Mouse (Mus musculus) embryo, embryonic 11.5 days (tissue): ENCODE results near the gene Fam214a.

ENCODE experiments used
- DNase-seq: peaks from one replicate; pipeline ENCODE4 v3.0.0-alpha.2; 2012; ENCODE audit warnings: low read depth, low spot score

Fam214a gene

DNA sequence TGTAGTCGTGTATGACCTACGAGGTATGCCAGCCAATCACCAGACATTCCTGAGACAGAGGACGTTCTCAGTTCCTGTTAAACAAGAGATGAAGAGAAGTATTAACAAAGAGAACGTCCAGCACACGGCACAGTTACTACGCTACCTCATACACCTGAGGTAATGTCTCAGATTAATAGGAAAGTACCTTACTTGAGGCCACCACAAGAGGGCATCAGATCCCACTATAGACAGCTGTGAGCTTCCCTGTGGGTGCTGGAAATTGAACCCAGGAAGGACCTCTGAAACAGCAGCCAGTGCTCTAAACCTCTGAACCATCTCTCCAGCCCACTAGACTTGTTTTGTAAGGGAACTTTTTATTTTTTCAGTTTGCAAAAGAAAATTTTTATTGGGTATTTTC is 73.0 kb downstream of the Fam214a start:
- no peak for DNase-seq

DNA sequence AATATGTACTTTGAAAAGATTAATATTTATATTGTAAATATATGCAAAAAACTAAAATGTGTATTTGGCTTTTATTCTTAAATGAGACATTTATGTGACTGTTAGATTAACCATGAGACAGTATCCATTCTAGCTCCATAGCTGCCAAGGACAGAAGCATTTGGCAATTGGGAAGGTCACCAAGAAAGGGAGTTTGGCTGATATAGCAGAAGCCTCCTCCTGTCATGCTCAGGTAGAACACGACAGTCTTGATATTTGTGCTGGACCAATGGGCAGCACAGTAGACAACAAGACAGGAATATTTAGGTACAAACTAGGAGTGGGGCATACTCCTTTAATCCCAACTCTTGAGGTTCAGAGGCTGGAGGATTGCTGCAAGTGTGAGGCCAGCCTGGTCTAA is 79.7 kb downstream of the Fam214a start:
- no peak for DNase-seq

GRCm38 (mm10) chr9:75033141-75033540 is 80.5 kb downstream of the Fam214a start:
- DNase-seq = no peak

- no peak for DNase-seq
Observed at GRCm38 (mm10) chr9:75034691-75035090, 82.0 kb downstream of the Fam214a start.

GRCm38 (mm10) chr9:75035944-75036343 is 83.3 kb downstream of the Fam214a start:
- DNase-seq = no peak

GRCm38 (mm10) chr9:75037451-75038356 is 85.0 kb downstream of the Fam214a start, which contains the start of gene Arpp19:
Gene Arpp19, plus strand, starts transcription at chr9:75037614.
- peak; percentile 71 for DNase-seq

- no peak for DNase-seq
Observed at GRCm38 (mm10) chr9:75038357-75038688, 85.6 kb downstream of the Fam214a start.

DNA sequence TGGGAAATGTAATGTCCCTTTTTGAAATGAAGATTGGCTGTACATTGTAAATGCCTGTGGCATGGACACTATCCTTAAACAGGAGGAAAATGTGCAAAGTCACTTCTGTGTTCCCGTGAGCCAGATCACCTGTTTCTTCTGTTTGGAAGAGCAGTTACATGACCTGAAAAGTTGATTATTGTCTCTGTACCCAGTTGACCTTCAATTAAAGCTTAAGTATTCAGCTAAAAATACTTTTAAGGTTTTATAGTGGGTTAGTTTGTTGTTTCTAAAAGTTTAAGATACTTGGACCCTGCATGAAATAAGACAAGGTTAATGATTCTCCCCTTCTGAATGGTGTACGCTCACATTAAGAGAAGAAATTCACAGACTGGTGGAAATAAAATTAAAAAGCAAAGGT is 87.9 kb downstream of the Fam214a start:
- no peak for DNase-seq

DNA sequence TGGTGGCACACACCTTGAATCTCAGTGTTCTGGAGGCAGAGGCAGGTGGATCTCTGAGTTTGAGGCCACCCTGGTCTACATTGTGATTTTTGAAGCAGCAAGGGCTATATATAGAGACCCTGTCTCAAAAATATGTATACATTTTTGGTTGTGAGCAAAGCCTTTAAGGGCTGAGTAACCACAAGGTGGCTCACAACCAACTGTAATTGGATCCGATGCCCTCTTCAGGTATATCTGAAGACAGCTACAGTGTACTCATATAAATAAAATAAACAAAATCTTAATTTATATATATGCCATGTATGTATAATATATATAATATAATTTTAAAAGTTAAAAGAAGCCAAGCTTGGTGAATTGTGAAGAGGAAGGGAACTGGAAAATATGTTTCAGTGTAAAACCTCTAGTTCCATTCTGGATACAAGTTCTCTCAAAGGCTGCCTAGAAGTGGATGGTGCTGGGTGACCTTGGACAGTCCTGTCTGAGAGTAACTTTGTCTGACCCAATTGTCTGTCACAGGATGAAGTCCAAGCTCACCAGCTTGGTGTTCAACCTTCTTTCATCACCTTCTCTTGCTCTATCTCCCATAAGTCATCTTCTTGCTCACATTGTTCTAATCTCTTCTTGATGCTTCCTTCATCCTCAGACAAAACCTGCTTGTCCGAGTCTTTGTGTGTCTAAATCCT is 89.3 kb downstream of the Fam214a start:
- DNase-seq = no peak

DNA sequence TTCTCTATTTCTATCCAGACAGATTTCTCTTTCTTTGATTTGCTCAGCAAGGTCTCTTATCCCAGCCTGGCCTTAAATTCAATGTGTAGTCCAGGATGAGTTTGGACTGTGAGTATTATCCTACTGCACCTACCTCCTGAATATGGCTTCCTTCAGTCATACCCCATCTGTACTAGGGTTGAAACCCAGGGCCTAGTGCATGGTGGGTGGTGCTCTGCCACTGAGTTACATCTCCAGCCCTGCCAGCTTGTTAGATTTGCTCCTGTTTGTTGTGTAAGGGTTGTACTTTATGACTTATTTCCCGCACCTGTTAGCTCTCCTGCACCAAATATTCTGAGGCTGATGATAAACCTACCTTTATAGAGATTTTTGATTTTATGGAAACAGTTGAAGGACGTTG is 90.5 kb downstream of the Fam214a start:
- DNase-seq = no peak

- DNase-seq = no peak
Observed at GRCm38 (mm10) chr9:75047079-75047478, 94.4 kb downstream of the Fam214a start.

- DNase-seq = no peak
Observed at GRCm38 (mm10) chr9:75049100-75049499, 96.4 kb downstream of the Fam214a start.

DNA sequence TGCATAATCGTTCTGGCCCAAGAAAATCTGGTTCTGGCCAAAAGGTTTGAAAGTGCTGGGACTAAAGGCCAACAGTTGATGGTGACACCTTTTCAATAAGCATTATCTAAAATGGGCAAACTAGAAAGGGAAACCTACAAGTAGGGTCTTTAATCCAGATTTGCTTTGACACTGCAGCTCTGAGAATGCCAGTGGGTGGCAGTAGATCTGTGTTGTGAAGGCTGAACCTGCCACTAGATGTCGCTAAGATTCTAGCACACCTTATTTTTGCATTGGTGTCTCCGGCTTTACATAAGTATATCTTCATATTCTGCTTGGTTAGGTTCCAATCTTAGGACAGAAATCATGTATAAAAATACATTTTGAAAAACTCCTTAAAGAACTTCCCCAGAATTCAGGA is 97.3 kb downstream of the Fam214a start:
- peak; percentile 31 for DNase-seq

DNA sequence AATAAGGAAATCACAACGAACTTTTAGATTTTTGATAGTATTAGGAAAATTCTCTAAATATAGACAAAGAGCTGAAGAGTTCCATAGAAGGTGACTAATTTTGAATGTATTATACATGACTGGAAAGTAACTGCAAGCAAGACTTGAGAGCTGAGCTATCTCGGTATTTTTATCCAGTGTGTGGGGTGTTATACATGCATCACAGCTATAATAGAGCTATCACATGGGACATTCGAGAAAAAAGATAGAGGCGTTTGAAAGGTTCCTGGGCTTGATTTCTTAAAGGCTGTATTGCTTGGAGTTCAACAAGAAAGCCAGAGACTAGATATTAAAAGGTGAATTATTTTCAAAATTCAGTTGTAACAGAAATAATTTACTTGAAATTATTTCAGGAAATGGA is 99.2 kb downstream of the Fam214a start:
- no peak for DNase-seq

- no peak for DNase-seq
Observed at GRCm38 (mm10) chr9:75055046-75055445, 102.4 kb downstream of the Fam214a start.

GRCm38 (mm10) chr9:75064678-75065331 is 112.1 kb downstream of the Fam214a start:
- DNase-seq = no peak

DNA sequence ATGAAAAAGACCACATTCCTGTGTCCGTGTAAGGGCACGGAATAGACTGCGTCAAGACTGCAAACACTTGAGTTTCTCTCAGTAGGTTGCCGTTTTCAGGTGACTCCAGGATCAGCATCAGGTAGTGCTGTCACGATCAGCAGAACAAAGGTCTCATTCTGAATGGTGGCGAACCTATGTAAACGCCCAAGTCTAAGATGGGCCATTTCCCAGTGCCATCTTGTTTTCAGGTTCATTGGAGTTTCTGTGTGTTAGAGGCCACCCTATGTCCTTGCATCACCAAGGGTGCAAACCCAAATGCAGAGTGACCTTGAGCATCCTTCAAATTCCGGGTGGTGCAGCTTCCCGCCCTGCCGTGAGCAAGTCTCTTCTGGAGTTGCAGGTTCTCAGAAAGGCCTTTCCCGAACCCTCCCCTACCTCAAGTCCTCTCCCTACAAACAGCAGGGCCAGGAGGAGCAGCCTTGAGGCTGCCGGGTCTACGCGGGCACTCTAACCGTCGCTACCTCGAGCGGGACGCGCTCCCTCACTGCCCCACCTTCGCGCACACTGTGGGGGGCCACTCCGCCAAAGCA is 117.9 kb downstream of the Fam214a start, which contains the start of gene Myo5a:
Gene Myo5a (plus strand): TSS at position 559 of the 572 bp plus-strand sequence.
- DNase-seq = no peak

DNA sequence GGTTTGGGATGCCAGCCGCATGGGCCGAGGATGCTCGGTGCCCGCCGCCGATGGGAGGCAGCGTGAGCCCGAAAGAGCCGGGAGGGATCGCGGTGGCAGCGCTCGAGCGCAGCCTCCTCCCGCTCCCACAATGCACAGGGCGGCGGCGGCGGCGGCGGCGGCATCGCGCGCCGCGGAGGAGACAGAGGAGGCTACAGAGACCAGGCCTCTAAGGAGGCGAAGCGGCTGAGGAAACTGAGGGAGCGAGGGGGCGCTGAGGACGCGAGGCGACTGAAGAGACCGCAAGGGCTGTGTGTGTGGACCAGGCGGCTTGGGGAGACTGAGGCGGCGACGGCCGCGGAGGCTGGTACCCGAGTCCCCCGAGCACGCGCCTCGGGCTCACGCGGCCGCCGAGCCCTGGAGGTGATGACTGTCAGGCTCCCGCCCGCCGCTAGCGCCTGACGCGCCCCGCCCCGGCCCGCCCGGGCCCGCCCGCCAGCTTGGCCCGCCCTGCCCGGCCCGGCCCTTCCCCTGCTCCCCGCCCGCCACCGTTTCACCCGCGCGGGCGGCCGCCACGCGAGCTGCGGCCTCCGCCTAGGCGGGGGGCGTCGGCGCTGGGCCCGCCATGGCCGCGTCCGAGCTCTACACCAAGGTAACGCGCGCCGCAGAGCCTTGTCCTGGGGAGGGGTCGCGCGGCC is 118.5 kb downstream of the Fam214a start:
- peak; percentile 56 for DNase-seq

DNA sequence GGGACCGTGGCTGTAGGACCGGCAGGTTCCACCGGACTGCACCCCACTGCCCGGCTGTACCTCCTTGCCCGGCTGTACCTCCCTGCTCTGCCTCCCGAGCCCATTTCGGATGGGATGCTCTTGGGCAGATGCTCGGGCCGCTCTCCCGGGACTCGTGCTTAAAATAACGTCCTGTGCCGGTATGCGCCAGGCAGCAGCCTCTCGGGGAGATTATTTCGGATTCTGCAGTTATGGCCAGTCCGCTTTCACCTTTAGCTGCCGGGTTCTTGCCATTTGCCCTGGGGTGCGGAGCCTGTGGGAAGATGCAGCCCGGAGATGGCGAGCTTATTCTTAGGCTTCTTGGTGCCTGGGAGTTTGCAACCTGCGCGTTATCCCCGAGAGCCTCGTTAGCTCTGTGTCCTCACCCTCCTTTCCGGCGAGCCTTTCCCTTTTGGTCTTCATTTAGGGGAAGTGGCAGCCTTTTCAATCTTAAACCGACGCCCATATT is 119.1 kb downstream of the Fam214a start:
- DNase-seq = peak; percentile 34

DNA sequence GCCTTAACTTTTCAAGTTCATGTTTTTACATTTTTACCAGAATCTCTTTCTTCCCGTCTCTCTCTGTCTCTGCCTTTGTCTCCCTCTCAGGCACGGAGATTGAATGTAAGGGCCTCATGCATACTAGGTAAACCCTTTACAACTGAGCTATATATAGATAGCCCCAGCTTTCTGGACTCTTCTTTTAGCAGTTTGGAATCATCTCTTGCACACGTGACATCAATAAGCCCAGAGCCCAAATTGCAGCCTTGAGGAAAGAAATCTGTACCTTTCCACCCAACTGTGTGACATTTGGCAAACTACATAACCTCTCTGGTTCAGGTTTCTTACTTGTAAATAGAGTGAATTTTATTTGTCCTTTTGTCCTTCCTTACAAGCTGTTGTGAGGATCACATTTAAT is 119.7 kb downstream of the Fam214a start:
- no peak for DNase-seq

DNA sequence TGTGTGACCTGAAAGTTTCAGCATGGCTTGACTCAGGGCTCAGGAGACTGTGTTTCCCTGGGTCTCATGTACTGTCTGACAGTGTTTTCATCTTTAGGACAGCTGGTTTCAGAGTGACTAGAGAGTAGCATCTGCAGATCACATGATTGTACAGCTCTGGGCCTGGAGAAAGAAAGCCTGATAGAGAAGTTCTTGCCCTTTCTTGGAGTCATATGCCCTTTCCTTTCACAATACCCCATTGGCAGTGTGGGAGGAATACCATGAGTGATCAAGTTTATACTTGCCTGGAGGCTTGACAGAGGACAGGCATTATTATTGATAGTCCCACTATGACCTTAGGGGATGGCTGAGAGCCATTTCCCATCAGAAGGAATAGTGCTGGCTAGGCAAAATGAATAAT is 124.5 kb downstream of the Fam214a start:
- DNase-seq = no peak
